Mouse (Mus musculus): ENCODE results near the gene Galnt13.
"Not testable (repeated sequence)": the region's sequence is repeated elsewhere in the genome, so short reads cannot be mapped to it uniquely, and the experiment has no call there.

The Galnt13 gene

GRCm38 (mm10) chr2:54915088-54915670 is 479.1 kb downstream of the Galnt13 start:
- DNase-seq (ENCODE audit: low read depth), result no peak

DNA sequence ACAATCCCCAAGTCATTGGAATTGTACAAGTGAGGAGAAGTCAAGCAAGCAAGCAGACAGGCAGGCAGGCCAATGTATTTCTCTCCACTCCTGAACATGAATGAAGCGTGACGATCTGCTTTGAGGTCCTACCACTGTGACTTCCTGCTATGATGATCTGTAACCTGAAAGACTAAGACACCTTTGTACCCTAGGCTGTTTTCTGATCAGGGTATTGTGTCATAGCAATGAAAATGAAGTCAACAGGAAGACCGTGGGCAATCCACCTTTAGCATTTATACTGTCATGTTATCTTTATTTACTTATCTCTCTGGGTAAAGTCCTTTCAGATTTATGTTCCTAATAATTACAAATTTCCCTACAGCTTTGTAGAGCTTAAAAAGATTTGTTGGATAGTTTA is 500.3 kb downstream of the Galnt13 start:
- DNase-seq (ENCODE audit: low read depth), result no peak

DNA sequence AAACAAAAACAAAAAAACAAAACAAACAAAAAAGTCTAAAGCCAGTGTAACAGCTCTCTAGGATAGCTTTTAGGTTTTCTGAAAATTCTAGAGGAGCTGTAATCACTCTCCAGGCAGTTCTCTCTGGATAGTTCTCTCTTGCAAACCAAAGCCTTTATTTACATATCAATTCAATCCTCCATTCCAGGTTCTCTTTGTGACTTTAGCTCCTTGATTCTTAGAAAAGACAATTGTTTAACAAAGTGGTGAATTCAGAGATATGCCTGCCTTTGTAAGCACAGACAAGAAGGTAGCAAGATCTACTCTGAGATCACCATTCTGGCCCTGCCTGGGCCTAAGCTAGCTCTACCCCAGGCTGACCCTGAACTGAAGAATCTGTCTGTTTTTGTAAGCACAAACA is 501.2 kb downstream of the Galnt13 start:
- no peak for DNase-seq (ENCODE audit: low read depth)

- peak; percentile 36 for DNase-seq (ENCODE audit: low read depth)
These were observed 502.0 kb downstream of the Galnt13 start for GRCm38 (mm10) chr2:54938075-54938474.

DNA sequence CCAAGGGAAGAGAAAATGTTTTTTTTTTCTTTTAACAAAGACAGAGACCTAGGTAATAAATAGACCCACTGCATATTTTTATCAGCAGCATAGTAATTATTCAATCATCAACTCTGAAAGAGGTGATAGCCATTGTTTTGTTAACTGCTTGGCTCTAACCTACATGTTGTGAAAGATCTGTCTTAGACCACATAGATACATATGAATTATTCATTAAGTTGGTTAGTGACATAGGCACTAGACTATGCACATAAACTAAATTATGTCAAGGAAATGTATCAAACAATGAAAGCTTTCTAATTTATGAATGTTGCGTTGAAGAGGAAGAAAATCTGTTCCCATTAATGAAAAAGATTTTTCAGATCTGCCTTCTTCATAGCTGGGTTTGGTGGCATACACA is 507.3 kb downstream of the Galnt13 start:
- DNase-seq (ENCODE audit: low read depth), result no peak

- no peak for DNase-seq (ENCODE audit: low read depth)
These were observed 547.7 kb downstream of the Galnt13 start for GRCm38 (mm10) chr2:54983839-54984238.

- DNase-seq (ENCODE audit: low read depth), result not testable (repeated sequence)
These were observed 586.4 kb downstream of the Galnt13 start for GRCm38 (mm10) chr2:55022539-55022938.

GRCm38 (mm10) chr2:55034610-55035009 is 598.5 kb downstream of the Galnt13 start:
- DNase-seq (ENCODE audit: low read depth), result peak; percentile 38

DNA sequence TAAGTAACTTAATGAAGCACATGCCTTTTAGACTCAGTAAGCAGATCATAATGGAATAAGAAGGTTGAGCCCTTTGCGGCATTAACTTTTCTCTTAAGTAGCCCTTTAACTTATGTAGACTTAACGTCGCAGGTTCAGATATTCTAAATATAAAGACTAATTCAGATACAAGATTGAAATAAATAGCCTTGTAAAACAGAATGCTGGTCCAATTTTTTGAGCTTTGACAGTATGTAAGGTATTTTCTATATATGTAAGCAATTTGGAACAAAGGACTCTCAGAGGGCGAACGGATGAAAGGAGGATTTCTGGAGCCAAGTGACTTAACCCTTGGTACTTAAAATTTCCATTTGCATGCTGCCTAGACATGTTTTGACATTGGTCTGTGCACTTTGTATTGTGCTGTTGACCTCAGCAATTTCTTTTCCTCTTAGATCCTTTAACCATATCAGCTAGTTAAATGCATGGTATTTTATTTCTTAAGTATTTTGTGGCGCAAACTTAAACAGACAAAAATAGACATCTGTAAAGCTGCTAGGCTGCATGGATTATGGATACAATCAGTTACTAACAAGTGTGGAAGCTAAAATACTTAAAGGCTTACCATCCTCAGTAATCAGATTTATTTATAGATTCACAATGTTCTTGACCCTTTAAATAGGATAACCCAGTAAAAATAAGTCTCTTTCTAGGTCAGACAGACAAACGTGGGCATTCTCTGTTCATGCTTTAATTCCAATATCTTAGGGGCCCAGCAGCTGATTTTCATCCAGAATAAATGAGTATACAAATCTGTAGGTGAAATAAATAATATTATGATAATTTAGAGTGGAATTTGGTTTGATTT is 629.6 kb downstream of the Galnt13 start:
- DNase-seq (ENCODE audit: low read depth), result no peak

DNA sequence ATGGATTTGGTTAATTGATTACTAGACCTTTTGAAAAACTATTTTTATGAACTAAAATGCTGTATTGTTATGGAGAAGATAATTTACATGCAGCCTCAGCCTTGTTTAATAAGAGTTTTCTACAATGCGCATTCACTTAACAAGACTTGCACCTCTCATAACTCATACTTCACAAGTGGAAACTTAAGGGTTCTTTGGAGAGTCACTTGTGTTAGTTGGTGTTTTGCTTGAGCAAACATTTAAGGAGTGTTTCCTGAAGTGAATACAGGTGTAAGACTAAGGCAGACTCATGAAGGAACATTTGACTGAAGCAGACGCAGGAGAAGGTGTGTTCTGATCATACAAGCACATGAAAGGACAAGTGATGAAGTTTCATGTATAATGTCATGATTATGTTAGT is 649.5 kb downstream of the Galnt13 start:
- no peak for DNase-seq (ENCODE audit: low read depth)

- no peak for DNase-seq (ENCODE audit: low read depth)
These were observed 651.9 kb downstream of the Galnt13 start for GRCm38 (mm10) chr2:55088034-55088433.

GRCm38 (mm10) chr2:55090332-55090731 is 654.2 kb downstream of the Galnt13 start:
- DNase-seq (ENCODE audit: low read depth), result peak; percentile 71

GRCm38 (mm10) chr2:55091495-55091894 is 655.4 kb downstream of the Galnt13 start:
- DNase-seq (ENCODE audit: low read depth), result no peak

GRCm38 (mm10) chr2:55099100-55099499 is 663.0 kb downstream of the Galnt13 start:
- no peak for DNase-seq (ENCODE audit: low read depth)

DNA sequence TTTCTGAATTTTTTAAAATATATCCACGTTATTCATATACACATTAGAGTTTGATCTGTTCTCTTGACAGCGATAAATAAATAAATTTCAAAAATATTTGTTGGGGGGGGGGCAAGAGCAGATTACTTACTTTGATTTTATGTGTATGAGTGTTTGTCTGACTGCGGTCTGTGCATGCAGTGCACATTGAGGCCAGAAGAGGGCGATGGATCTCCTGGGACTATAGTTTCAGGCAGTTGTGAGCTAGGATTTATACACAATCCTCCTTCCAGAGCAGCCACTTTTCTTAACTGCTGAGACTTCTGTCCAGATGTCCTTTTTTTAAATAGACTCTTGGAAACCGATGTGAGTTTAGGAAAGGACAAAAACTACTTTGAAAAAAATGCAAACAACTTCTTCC is 665.2 kb downstream of the Galnt13 start:
- DNase-seq (ENCODE audit: low read depth), result peak; percentile 14

- no peak for DNase-seq (ENCODE audit: low read depth)
These were observed 667.4 kb downstream of the Galnt13 start for GRCm38 (mm10) chr2:55103521-55103920.

DNA sequence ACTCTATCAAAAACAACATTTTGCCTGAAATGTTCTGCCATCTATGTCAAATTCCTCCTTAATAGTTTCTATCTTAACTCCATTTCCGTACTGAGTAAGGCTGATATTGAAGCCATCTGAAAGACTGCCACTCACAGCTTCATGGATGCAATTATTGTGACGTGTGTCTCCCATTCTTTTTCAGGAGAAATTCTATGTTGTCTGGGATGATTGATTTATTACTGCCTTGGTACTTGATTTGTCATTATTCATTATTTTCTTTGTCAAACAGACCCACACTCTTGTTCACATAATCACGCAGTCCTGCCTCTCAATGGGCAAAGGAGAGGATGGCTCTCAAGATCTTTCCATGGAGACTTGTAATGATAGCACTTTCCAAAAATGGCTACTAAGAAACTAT is 671.7 kb downstream of the Galnt13 start:
- DNase-seq (ENCODE audit: low read depth), result no peak

DNA sequence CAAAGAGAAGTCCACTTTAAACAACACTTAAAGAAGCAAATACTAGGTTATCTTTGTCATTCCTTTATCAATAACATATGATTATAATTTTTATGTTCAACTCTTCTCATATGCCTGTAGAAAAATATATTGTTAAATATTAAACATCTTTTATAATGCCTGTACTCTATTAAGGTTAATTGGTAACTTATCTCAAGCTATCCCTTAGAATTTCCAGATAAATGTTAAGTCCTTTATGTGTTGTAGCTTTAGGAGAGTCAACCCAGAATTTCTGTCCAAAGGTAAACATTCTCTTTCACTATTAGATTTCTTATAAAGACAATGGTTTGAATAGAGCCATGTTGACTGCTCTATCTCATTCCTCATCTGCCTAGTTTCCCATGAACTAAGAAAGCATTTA is 717.0 kb downstream of the Galnt13 start:
- DNase-seq (ENCODE audit: low read depth), result no peak

GRCm38 (mm10) chr2:55164781-55165180 is 728.7 kb downstream of the Galnt13 start:
- DNase-seq (ENCODE audit: low read depth), result no peak

All from NIH3T3 (cell line).